Mouse (Mus musculus): ENCODE results near the gene Pycr1. TPM values are rescaled to one million over a fixed set of nuclear protein-coding genes. Genes with fewer than 3 reads are reported as not detected.

Gene Pycr1
- polyA plus RNA-seq, 1 experiment from 2014 or later = 24.8 TPM

- WGBS = 65% methylated on average over 7 of the region's 7 CpGs
- peak overlapping the region; percentile 47; the same call in 1 of the 2 replicates for H3K27ac ChIP-seq (replicated peaks)
- H3K9ac ChIP-seq = peak overlapping the region; percentile 96
Observed at GRCm38 (mm10) chr11:120630881-120631725, 12.5 kb downstream of the Pycr1 start.

DNA sequence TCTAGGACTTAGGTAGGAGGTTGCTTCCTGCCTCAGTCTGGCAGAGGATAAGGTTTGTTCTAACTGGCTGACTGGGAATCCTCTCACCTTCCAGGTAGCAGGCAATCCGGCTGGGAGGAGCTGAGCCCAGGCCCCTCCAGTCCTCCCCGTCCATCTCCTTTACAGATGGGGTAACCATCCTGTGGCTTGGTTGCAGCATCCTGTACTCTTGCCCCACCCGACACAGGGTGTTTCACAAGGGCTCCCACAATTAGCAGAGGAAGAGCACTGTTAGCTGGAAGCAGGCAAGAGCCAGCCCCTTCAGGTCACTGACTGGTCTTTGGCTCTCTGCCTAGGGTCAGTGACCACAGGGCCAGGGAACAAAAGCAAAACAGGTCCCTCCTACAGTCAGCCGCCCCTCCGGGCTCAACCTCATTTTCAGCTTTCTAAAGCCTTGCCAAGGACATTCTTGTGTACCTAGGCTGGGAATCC lies 13.1 kb downstream of the Pycr1 start:
- Histone ChIP-seq H3K4me3 (peak overlapping the region; percentile 4; the same call in 1 of the 2 replicates), H3K9ac (peak overlapping the region; percentile 96), H3K4me2 (peak overlapping the region; percentile 35), H3K4me1 (replicated peaks) (peaks cover 39% of the 10 kb centered on the region), H3K27ac (replicated peaks) (peak overlapping the region; percentile 47), H3K9me3 (no peaks in the 10 kb centered on the region), H3K36me3 (peaks cover 28% of the 10 kb centered on the region), H3K27me3 (no peaks in the 10 kb centered on the region)
- no peak for ATAC-seq (ENCODE audit: low read depth)
- WGBS = 43% methylated on average over 5 of the region's 5 CpGs

More at GRCm38 (mm10) chr11:120630881-120631725, 12.5 kb downstream of the Pycr1 start:
- H3K27me3 ChIP-seq = no peaks in the 10 kb centered on the region
- ATAC-seq (ENCODE audit: low read depth) = no peak
- H3K4me2 ChIP-seq = peak overlapping the region; percentile 95
- peaks cover 28% of the 10 kb centered on the region for H3K36me3 ChIP-seq
- peaks cover 35% of the 10 kb centered on the region for H3K4me1 ChIP-seq (replicated peaks)
- H3K4me3 ChIP-seq = peak overlapping the region; percentile 92
- H3K9me3 ChIP-seq = no peaks in the 10 kb centered on the region

GRCm38 (mm10) chr11:120629911-120630310 lies 13.7 kb downstream of the Pycr1 start:
- H3K27me3 ChIP-seq = no peaks in the 10 kb centered on the region
- H3K27ac ChIP-seq (replicated peaks) = peak overlapping the region; percentile 47
- WGBS = 30% methylated on average over 7 of the region's 7 CpGs
- peak overlapping the region; percentile 35 for H3K4me2 ChIP-seq
- peaks cover 28% of the 10 kb centered on the region for H3K36me3 ChIP-seq
- peaks cover 44% of the 10 kb centered on the region for H3K4me1 ChIP-seq (replicated peaks)
- H3K4me3 ChIP-seq = peak overlapping the region; percentile 4
- ATAC-seq (ENCODE audit: low read depth) = no peak
- H3K9ac ChIP-seq = peak overlapping the region; percentile 96
- no peaks in the 10 kb centered on the region for H3K9me3 ChIP-seq

GRCm38 (mm10) chr11:120629341-120629730 lies 14.2 kb downstream of the Pycr1 start:
- no peaks in the 10 kb centered on the region for H3K9me3 ChIP-seq
- peaks cover 28% of the 10 kb centered on the region for H3K36me3 ChIP-seq
- 79% methylated on average over 23 of the region's 23 CpGs for WGBS
- no peak for ATAC-seq (ENCODE audit: low read depth)
- peak overlapping the region; percentile 35; the same call in 1 of the 2 replicates for H3K4me2 ChIP-seq
- H3K27ac ChIP-seq (replicated peaks) = peak overlapping the region; percentile 47; the same call in 1 of the 2 replicates
- H3K4me1 ChIP-seq (replicated peaks) = peaks cover 45% of the 10 kb centered on the region
- peak overlapping the region; percentile 4; the same call in 1 of the 2 replicates for H3K4me3 ChIP-seq
- H3K9ac ChIP-seq = no peak overlapping the region
- no peaks in the 10 kb centered on the region for H3K27me3 ChIP-seq

DNA sequence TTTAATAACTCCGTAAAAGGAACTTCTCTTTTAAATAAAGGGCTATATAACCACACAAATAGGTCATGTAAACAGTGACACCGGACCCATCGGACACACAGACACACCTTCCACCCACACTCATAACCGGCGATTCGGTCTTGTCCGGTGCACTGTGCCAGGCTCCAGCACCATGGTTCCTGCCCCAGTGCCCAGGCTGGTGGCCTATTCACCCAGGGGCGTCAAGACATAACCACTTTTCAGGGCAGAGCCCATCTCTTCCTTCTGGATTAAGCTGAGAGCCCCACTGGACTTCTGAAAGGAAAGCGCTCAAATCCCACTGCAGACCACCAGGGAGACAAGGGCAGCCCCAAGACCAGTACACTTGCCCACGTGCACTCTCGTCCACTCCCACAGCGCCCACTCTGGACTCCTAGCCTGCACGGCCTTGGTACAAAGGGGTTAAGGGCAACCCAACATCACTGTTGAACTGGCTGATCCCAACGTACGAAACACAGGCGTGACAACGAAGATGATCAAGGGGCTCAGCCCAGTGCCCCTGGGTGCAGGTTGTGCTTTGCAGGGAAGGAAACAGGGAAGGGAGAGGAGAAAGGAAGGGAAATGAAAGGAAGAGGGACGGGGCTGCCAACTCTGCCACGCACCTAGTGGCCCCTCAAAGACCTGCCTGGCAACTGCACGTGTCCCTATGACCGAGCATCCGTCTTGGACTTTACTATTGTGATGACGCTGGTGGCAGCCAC lies 14.8 kb downstream of the Pycr1 start:
- Histone ChIP-seq H3K4me3 (no peak overlapping the region), H3K27ac (replicated peaks) (no peak overlapping the region), H3K4me2 (0 out of 2 replicates have a peak overlapping the region, but pooled peaks have one; percentile 35), H3K9me3 (no peaks in the 10 kb centered on the region), H3K9ac (no peak overlapping the region), H3K4me1 (replicated peaks) (peaks cover 50% of the 10 kb centered on the region), H3K27me3 (no peaks in the 10 kb centered on the region), H3K36me3 (peaks cover 28% of the 10 kb centered on the region)
- 96% methylated on average over 23 of the region's 23 CpGs for WGBS
- ATAC-seq (ENCODE audit: low read depth) = no peak

- no peaks in the 10 kb centered on the region for H3K9me3 ChIP-seq
- H3K9ac ChIP-seq = no peak overlapping the region
- WGBS = 81% methylated on average over 22 of the region's 22 CpGs
- H3K27me3 ChIP-seq = no peaks in the 10 kb centered on the region
- no peak overlapping the region for H3K4me3 ChIP-seq
- no peak for ATAC-seq (ENCODE audit: low read depth)
- peaks cover 36% of the 10 kb centered on the region for H3K36me3 ChIP-seq
- peaks cover 56% of the 10 kb centered on the region for H3K4me1 ChIP-seq (replicated peaks)
- no peak overlapping the region for H3K27ac ChIP-seq (replicated peaks)
- no peak overlapping the region for H3K4me2 ChIP-seq
Observed at GRCm38 (mm10) chr11:120627468-120628300, 15.9 kb downstream of the Pycr1 start.

GRCm38 (mm10) chr11:120626785-120627467 lies 16.6 kb downstream of the Pycr1 start:
- Histone ChIP-seq H3K9me3 (no peaks in the 10 kb centered on the region), H3K9ac (no peak overlapping the region), H3K27me3 (no peaks in the 10 kb centered on the region), H3K4me3 (no peak overlapping the region), H3K4me2 (no peak overlapping the region), H3K27ac (replicated peaks) (no peak overlapping the region), H3K36me3 (peaks cover 43% of the 10 kb centered on the region), H3K4me1 (replicated peaks) (peaks cover 48% of the 10 kb centered on the region)
- 91% methylated on average over 11 of the region's 11 CpGs for WGBS
- ATAC-seq (ENCODE audit: low read depth) = no peak

DNA sequence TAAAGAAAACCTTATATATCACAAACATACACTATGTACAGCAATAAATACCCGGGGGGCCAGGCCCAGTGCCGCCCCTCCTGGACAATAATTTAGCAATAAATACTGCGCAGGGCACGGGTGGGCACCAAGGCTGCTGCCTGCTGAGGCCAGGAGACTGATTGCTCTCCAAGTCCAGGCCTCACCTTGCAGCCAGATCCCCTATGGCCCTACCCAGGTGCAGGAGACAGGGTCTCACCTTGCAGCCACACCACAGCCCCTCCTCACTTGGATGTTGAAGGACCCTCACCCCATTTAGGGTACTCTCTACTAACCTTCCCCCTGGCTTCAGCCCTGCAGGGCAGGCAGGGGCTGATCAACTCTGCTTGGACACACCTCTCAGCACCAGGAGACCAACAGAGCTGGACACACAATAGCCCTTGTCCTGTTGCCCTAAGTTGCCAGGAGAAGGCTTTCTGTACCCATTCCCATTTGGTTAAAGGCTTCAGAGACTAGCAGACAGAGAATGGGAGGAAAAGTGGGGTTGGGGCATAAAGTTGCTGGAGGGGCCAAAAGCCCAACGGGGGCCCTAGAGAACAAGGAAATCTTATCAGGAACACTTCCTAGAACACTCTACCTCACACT lies 18.3 kb downstream of the Pycr1 start, which contains the start of gene Sirt7:
Gene Sirt7 (minus strand): TSS at position 89 of the 624 bp plus-strand sequence.
- Histone ChIP-seq H3K4me3 (peak within 1 kb of the TSS; percentile 99), H3K9ac (peak within 1 kb of the TSS; percentile 89), H3K4me2 (peak within 1 kb of the TSS; percentile 99), H3K27ac (replicated peaks) (peak within 1 kb of the TSS; percentile 87), H3K9me3 (no peaks in the 10 kb centered on the region), H3K4me1 (replicated peaks) (peaks cover 32% of the 10 kb centered on the region), H3K36me3 (peaks cover 60% of the 10 kb centered on the region), H3K27me3 (no peaks in the 10 kb centered on the region)
- WGBS = 17% methylated on average over 5 of the region's 5 CpGs
- ATAC-seq (ENCODE audit: low read depth) = peak; percentile 45

GRCm38 (mm10) chr11:120624680-120625111 lies 18.9 kb downstream of the Pycr1 start:
- peak overlapping the region; percentile 99 for H3K4me2 ChIP-seq
- H3K9ac ChIP-seq = peak overlapping the region; percentile 89
- peak; percentile 85 for ATAC-seq (ENCODE audit: low read depth)
- no peaks in the 10 kb centered on the region for H3K27me3 ChIP-seq
- under 1% methylated on average over 47 of the region's 53 CpGs for WGBS
- no peaks in the 10 kb centered on the region for H3K9me3 ChIP-seq
- H3K27ac ChIP-seq (replicated peaks) = peak overlapping the region; percentile 87
- H3K36me3 ChIP-seq = peaks cover 66% of the 10 kb centered on the region
- H3K4me1 ChIP-seq (replicated peaks) = peaks cover 26% of the 10 kb centered on the region
- H3K4me3 ChIP-seq = peak overlapping the region; percentile 99

DNA sequence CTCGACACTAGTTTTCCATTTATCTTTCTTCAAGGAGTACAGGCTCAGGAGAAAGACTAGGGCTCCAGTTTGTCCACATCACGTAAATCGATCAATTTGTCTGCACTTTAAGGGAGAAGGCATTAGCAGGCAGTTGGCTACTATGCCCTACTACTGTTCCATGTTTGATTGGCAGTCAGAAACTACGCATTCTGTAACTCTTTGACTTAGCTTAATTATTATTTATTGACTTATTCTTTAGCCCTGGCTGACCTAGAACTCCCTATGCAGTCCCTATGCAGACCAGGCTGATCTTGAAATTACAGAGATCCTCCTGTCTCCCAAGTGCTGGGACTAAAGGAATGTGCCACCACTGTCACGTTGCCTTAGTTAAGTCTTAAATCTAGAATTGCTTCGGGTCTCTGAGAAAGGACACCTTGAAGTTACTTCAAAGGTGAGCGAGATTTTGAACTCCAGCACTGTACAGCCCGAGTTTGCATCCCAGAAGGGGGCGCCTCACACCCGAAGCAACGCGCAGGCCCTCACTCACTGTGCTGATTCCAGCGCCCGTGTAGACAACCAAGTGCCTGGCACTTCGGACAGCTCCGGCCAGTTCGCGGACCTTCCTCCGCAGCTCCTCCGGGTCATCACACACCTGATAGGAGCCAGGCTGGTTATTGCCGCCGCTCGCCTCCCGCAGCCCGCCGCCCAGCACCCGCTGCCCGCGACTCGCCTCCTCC lies 19.4 kb downstream of the Pycr1 start:
- Histone ChIP-seq H3K4me3 (peak overlapping the region; percentile 99), H3K4me2 (peak overlapping the region; percentile 99), H3K9me3 (no peaks in the 10 kb centered on the region), H3K4me1 (replicated peaks) (peaks cover 20% of the 10 kb centered on the region), H3K36me3 (peaks cover 66% of the 10 kb centered on the region), H3K27me3 (no peaks in the 10 kb centered on the region), H3K27ac (replicated peaks) (peak overlapping the region; percentile 87), H3K9ac (peak overlapping the region; percentile 89)
- peak; percentile 72 for ATAC-seq (ENCODE audit: low read depth)
- 13% methylated on average over 30 of the region's 30 CpGs for WGBS
